Mouse (Mus musculus) urinary bladder, adult 2 months (tissue): ENCODE measurements around the gene Csf2. TPM values are rescaled to one million over a fixed set of nuclear protein-coding genes. Genes with fewer than 3 reads are reported as not detected.

ENCODE experiments used
- DNase-seq: peaks from one replicate; pipeline ENCODE4 v3.0.0; 2022; ENCODE audit warnings: low spot score
- polyA plus RNA-seq: library from polyadenylated mRNA; depleted of rRNA; stranded (reverse); fragments of >200 nt; gene quantifications from 2 replicates; pipeline ENCODE4 v1.2.3, GENCODE M21; 2012

The Csf2 gene
- polyA plus RNA-seq, 1 experiment: not detected

- DNase-seq: no peak
Observed at GRCm38 (mm10) chr11:54236939-54237338, 12.5 kb downstream of the Csf2 start.

- no peak for DNase-seq
Observed at GRCm38 (mm10) chr11:54227478-54227877, 22.0 kb downstream of the Csf2 start.

- DNase-seq: no peak
Observed at GRCm38 (mm10) chr11:54224475-54224986, 24.9 kb downstream of the Csf2 start.

- DNase-seq: no peak
Observed at GRCm38 (mm10) chr11:54223637-54224474, 25.6 kb downstream of the Csf2 start.

- DNase-seq: no peak
Observed at GRCm38 (mm10) chr11:54219903-54220740, 29.3 kb downstream of the Csf2 start.

- DNase-seq: no peak
Observed at GRCm38 (mm10) chr11:54219191-54219590, 30.3 kb downstream of the Csf2 start.

- no peak for DNase-seq
Observed at GRCm38 (mm10) chr11:54217384-54217783, 32.1 kb downstream of the Csf2 start.

GRCm38 (mm10) chr11:54216091-54216490 lies 33.4 kb downstream of the Csf2 start:
- no peak for DNase-seq

GRCm38 (mm10) chr11:54214499-54215443 lies 34.7 kb downstream of the Csf2 start:
- peak; percentile 41 for DNase-seq

GRCm38 (mm10) chr11:54213631-54214030 lies 35.8 kb downstream of the Csf2 start:
- DNase-seq: no peak

GRCm38 (mm10) chr11:54206993-54207392 lies 42.5 kb downstream of the Csf2 start:
- DNase-seq: no peak

GRCm38 (mm10) chr11:54205366-54205765 lies 44.1 kb downstream of the Csf2 start:
- no peak for DNase-seq

GRCm38 (mm10) chr11:54204781-54205180 lies 44.7 kb downstream of the Csf2 start:
- no peak for DNase-seq

- DNase-seq: no peak
Observed at GRCm38 (mm10) chr11:54203162-54203561, 46.3 kb downstream of the Csf2 start.

- DNase-seq: no peak
Observed at GRCm38 (mm10) chr11:54201881-54202685, 47.4 kb downstream of the Csf2 start.

GRCm38 (mm10) chr11:54201287-54201773 lies 48.1 kb downstream of the Csf2 start:
- no peak for DNase-seq
